Mouse (Mus musculus) stomach, embryonic 16.5 days (tissue): ENCODE measurements at regions not wholly inside any gene's neighbourhood (a gene's known extent, or its start where the extent isn't known, plus 50 kb on each side); places are given as distances from the start of the nearest gene placed in this dataset.
A peak's percentile ranks its signal among the peaks of the same experiment; 100 is the strongest.

ENCODE experiments used
- ATAC-seq: fragments of 200-750 bp; cut with Nextera tagmentation; 2 replicates; pipeline ENCODE4 v1.8.0; 2017; ENCODE audit warnings: moderate number of reproducible peaks, moderate TSS enrichment; ENCODE audit not compliant: insufficient read depth, low FRiP score
- H3K27ac ChIP-seq: fragments of 300-500 bp; sonication (generic); 2 replicates; pipeline ENCODE4 v1.5.1; 2014; ENCODE audit warnings: low read length
- H3K27me3 ChIP-seq: fragments of 300-500 bp; sonication (generic); 2 replicates; pipeline ENCODE4 v1.6.1; 2014; ENCODE audit warnings: low read length, control low read depth, mixed read lengths; ENCODE audit not compliant: control insufficient read depth, insufficient read depth
- H3K36me3 ChIP-seq: fragments of 300-500 bp; sonication (generic); 2 replicates; pipeline ENCODE4 v1.6.1; 2014; ENCODE audit warnings: low read length; ENCODE audit not compliant: control insufficient read depth, insufficient read depth
- H3K4me1 ChIP-seq: fragments of 300-500 bp; sonication (generic); 2 replicates; pipeline ENCODE4 v1.6.1; 2014; ENCODE audit warnings: low read length, control low read depth, mixed read lengths; ENCODE audit not compliant: control insufficient read depth, insufficient read depth
- H3K4me2 ChIP-seq: fragments of 300-500 bp; sonication (generic); 2 replicates; pipeline ENCODE4 v1.6.1; 2014; ENCODE audit warnings: low read depth, low read length, mixed read lengths
- H3K4me3 ChIP-seq: fragments of 300-500 bp; sonication (generic); replicated peaks from 2 replicates; pipeline ENCODE4 v1.5.1; 2014; ENCODE audit warnings: mild to moderate bottlenecking, low read length
- H3K9ac ChIP-seq: fragments of 300-500 bp; sonication (generic); 2 replicates; pipeline ENCODE4 v1.6.1; 2014; ENCODE audit warnings: low read length
- H3K9me3 ChIP-seq: fragments of 300-500 bp; sonication (generic); replicated peaks from 2 replicates; pipeline ENCODE4 v1.6.1; 2016; ENCODE audit warnings: low read length, control low read depth; ENCODE audit not compliant: control insufficient read depth
- WGBS: fragments of 180-500 bp; shearing (Covaris S2); extraction: QIAGEN DNeasy Blood & Tissue Kit; methylation state at CpG from one replicate; pipeline ENCODE4 v1.1.7; 2014; 5-methylcytosine and 5-hydroxymethylcytosine counted together

DNA sequence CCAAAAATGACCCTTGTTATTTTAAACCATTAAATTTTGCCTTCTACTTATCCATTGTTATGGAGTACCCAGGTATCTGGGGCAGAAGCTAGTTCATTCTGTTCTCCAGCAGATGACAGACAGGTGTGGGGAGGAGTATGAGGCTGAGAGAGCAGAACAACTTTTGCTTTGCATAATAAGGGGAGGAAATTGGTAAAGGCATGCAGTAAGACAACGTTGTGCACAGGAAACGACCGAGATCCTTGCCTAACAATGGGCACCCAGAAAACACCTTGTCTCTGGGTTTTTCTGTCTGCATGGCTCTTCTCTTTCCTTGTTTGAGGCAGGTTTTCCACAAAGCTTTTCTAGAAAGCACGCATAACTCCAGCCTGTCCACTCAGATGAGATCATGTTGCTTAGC lies 220.4 kb downstream of the Tbx18 start:
- ATAC-seq = no peak
- no peak overlapping the region for H3K4me2 ChIP-seq
- 62% methylated on average over 4 of the region's 4 CpGs for WGBS
- H3K27ac ChIP-seq = no peak overlapping the region
- no peaks in the 10 kb centered on the region for H3K4me1 ChIP-seq
- H3K9me3 ChIP-seq = no peaks in the 10 kb centered on the region
- no peaks in the 10 kb centered on the region for H3K36me3 ChIP-seq
- H3K27me3 ChIP-seq = no peaks in the 10 kb centered on the region
- H3K9ac ChIP-seq = no peak overlapping the region
- no peak overlapping the region for H3K4me3 ChIP-seq

DNA sequence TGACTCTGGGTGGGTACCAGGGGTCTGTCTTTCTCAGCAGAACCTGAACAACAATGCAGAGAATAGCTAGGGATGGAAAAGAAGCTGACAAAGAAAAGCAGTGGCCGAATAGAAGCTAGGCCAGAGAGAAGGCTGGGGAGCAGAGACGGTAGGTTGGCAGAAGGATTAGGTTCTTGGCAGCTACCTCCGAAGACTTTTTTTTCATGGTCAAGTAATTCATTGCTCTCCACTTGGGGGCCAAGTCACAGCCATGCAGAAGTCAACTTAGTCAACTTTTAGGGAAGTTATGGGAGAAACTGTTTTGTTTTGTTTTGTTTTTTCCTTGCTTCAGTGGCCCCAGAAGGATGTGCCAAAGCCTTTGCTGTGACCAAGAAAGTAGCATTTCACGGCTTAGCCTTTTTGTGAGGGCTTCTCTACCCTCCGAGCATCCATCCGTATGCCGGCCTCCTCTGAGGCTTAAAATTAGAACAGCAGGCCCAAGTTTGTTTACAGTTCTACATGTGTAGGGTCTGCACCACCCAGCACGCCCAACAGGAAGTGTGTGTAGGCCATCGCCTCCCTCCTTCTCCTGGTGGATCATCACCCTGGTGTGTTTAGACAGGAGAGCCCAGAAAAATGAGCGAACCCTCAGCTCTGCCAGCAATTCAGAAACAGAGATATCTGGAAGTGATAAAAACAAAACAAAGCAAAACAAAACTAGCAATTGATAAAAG lies 226.2 kb downstream of the Tbx18 start:
- WGBS = 45% methylated on average over 10 of the region's 10 CpGs
- no peak for ATAC-seq

DNA sequence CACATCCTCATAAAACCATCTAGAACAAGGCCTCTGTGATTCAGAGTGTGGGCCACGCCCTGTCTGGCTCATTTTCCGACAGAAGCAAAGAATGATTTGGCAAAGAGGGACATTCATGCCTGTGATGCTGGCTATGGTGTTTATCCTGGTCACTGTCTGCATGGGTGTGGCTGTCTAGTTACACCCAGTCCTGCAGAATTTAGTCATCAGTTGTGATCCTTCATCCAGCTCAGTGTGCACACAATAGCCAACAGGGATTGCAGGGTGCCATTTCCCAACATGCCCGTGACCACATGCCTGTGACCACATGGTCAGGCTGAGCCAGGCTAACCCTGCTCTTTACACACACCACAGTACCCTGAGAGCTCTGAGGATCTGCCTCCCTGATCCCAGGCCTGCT lies 208.8 kb upstream of the Cep162 start:
- 71% methylated on average over 3 of the region's 3 CpGs for WGBS

More for the DNA sequence above, 226.2 kb downstream of the Tbx18 start:
- no peaks in the 10 kb centered on the region for H3K9me3 ChIP-seq
- H3K36me3 ChIP-seq = no peaks in the 10 kb centered on the region
- no peak overlapping the region for H3K4me2 ChIP-seq
- no peak overlapping the region for H3K27ac ChIP-seq
- H3K9ac ChIP-seq = no peak overlapping the region
- no peaks in the 10 kb centered on the region for H3K27me3 ChIP-seq
- no peaks in the 10 kb centered on the region for H3K4me1 ChIP-seq
- no peak overlapping the region for H3K4me3 ChIP-seq

DNA sequence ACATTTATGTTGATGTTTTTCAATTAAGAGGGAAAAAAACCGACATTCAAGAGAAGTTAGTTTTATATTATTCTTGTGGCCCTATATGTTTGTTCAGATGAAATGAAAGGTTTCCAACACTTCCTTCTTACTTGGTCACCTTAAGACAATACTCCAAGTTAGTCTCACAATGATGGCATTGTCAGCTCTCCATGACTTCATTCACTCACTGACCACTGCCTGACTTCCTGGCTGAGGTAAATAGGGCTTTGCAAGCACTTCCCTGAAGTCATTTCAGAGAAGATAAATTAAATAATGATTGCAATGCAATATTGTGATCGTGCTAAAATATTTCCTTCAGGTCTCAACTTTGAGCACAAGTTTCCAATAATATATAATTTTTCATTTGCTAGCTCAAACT lies 197.9 kb upstream of the Cep162 start:
- Histone ChIP-seq H3K9me3 (no peaks in the 10 kb centered on the region), H3K36me3 (no peaks in the 10 kb centered on the region), H3K27ac (no peak overlapping the region), H3K4me3 (no peak overlapping the region), H3K4me2 (no peak overlapping the region), H3K27me3 (no peaks in the 10 kb centered on the region), H3K9ac (no peak overlapping the region), H3K4me1 (no peaks in the 10 kb centered on the region)
- ATAC-seq = no peak
- 69% methylated on average over 2 of the region's 2 CpGs for WGBS

More for the DNA sequence above, 208.8 kb upstream of the Cep162 start:
- Histone ChIP-seq H3K27ac (no peak overlapping the region), H3K9me3 (no peaks in the 10 kb centered on the region), H3K4me1 (no peaks in the 10 kb centered on the region), H3K4me3 (no peak overlapping the region), H3K27me3 (no peaks in the 10 kb centered on the region), H3K36me3 (no peaks in the 10 kb centered on the region), H3K9ac (no peak overlapping the region), H3K4me2 (no peak overlapping the region)
- ATAC-seq = peak; percentile 53; the same call in 1 of the 2 replicates

DNA sequence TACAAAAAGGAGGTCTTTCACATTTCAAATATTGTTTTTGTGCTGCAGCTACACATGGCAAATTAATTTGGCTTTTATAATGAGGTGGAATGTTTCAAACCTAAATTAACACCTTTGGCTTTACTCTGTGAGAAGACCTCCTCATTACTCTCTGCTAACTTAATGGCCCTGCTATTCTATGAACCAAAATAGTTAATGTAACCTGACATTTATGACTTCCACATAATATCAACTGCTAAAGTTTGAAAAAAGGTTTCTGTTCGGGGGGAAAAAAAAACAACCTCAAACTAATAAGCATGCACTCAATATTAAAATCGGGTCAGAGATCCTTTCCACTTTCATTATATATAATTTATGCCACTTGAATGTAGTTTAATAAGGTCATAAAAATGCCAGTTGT lies 197.2 kb upstream of the Cep162 start:
- no peak overlapping the region for H3K27ac ChIP-seq
- H3K27me3 ChIP-seq = no peaks in the 10 kb centered on the region
- no peak overlapping the region for H3K9ac ChIP-seq
- H3K9me3 ChIP-seq = no peaks in the 10 kb centered on the region
- 79% methylated on average over 2 of the region's 2 CpGs for WGBS
- H3K4me3 ChIP-seq = no peak overlapping the region
- H3K36me3 ChIP-seq = no peaks in the 10 kb centered on the region
- H3K4me1 ChIP-seq = no peaks in the 10 kb centered on the region
- no peak overlapping the region for H3K4me2 ChIP-seq
- ATAC-seq = no peak

DNA sequence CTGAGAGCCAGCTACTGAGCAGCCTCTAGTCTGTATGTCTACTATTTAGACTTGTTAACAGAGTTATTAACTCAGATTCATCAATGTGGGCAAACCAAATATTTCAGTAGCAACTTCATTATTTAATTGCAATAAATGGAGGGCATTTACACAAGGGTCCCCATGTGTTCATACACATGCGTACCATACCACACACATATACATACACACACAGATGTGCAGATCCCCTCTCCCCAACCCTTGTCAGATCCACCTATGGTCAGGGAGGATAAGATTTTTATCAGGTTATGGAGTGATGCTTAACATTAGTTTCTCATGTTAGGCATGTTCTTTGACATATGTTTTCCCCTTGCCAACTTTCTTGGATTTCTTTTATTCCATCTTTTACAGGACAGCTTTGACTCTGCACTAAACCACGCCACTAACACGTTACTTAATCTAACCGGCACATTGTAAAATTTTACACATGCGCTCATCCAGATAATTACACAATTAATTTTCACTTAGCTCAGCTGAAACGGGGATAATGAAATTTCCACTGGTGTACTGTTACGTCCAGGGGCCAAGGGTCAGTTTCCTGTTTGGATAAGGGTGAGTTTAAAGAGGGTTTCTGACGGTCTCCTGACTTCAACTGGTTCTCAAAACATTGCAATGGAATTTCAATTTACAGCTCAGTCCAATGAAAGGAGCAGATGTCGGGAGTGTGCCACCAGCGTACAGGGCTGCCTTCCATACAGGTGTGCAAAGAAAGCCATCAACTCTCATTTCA lies 188.3 kb upstream of the Cep162 start:
- no peak for ATAC-seq
- H3K36me3 ChIP-seq = no peaks in the 10 kb centered on the region
- WGBS = 28% methylated on average over 10 of the region's 10 CpGs

DNA sequence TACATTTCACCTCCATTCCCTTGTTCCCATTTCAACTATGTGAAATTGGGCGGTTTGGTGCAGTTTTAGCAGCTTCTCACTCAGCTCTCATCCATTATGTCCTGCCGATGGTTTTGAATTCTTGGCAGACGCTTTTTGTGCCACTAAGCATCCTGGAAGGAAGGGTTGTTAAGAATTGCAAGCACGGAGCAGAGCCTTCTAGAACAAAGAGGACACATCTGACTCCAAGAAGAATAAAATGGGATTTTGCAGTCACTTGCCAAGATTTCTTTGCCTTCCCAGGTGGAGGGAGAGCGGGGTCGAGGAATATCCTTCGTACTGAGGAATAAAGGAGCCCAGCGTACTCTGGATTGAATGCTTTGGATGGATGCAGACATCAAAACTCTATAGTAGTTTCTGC lies 176.7 kb upstream of the Cep162 start:
- H3K9me3 ChIP-seq = no peaks in the 10 kb centered on the region; the same call in 1 of the 2 replicates
- H3K4me1 ChIP-seq = no peaks in the 10 kb centered on the region
- H3K27me3 ChIP-seq = no peaks in the 10 kb centered on the region
- no peaks in the 10 kb centered on the region for H3K36me3 ChIP-seq
- no peak overlapping the region for H3K9ac ChIP-seq
- H3K4me2 ChIP-seq = no peak overlapping the region
- H3K27ac ChIP-seq = no peak overlapping the region
- H3K4me3 ChIP-seq = no peak overlapping the region
- WGBS = 48% methylated on average over 8 of the region's 8 CpGs
- ATAC-seq = no peak

More for the DNA sequence above, 188.3 kb upstream of the Cep162 start:
- Histone ChIP-seq H3K4me3 (no peak overlapping the region), H3K4me2 (no peak overlapping the region), H3K9me3 (no peaks in the 10 kb centered on the region), H3K9ac (no peak overlapping the region), H3K27me3 (no peaks in the 10 kb centered on the region), H3K4me1 (no peaks in the 10 kb centered on the region), H3K27ac (no peak overlapping the region)

DNA sequence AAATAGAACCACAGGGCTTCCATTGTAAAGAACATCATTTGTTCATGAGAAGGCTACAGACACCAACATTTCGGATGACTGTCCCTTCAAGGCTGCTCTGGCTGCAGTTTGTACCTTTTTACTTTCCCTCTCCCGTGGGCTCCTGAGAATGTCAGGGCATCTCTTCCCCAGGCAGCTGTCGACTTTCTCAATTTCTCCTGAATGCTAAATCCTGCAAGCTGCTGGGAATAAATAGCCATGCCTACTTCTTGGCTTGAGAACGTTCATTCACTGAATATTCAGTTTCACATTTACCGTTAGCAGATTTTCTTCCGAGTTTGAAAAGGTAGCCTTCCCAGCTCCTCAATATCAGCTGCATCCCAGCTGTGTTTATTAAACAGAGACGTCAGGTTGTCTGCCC lies 176.2 kb upstream of the Cep162 start:
- H3K27ac ChIP-seq = no peak overlapping the region
- H3K4me2 ChIP-seq = no peak overlapping the region
- no peaks in the 10 kb centered on the region for H3K4me1 ChIP-seq
- no peak overlapping the region for H3K4me3 ChIP-seq
- ATAC-seq = no peak
- no peaks in the 10 kb centered on the region for H3K36me3 ChIP-seq
- H3K27me3 ChIP-seq = no peaks in the 10 kb centered on the region
- no peak overlapping the region for H3K9ac ChIP-seq
- no peaks in the 10 kb centered on the region; the same call in 1 of the 2 replicates for H3K9me3 ChIP-seq
- 47% methylated on average over 7 of the region's 7 CpGs for WGBS

DNA sequence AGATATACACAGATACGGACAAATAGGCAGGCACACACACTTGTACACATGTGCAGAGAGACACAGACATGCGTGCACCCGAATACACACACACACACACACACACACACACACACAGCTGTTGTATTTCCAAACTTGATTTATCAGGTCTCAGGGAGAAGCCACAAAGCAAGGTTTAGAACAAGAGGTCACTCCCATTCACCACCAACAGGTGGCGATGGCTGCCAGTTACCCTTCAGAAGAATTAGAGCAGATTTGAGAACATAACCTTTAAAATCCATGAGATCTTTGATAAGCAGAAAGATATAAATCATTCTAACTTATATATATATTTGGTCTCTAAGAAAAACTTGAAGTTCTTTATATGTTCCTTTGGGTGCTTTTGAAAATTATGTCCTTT lies 169.9 kb upstream of the Cep162 start:
- 50% methylated on average over 4 of the region's 4 CpGs for WGBS

More for the DNA sequence above, 169.9 kb upstream of the Cep162 start:
- Histone ChIP-seq H3K9me3 (no peaks in the 10 kb centered on the region; the same call in 1 of the 2 replicates), H3K4me1 (no peaks in the 10 kb centered on the region), H3K27ac (no peak overlapping the region), H3K4me2 (no peak overlapping the region), H3K27me3 (no peaks in the 10 kb centered on the region; the same call in 1 of the 2 replicates), H3K4me3 (no peak overlapping the region), H3K9ac (no peak overlapping the region), H3K36me3 (no peaks in the 10 kb centered on the region)
- ATAC-seq = no peak
